Mouse (Mus musculus): ENCODE results near the gene Whrn. TPM values are rescaled to one million over a fixed set of nuclear protein-coding genes. Genes with fewer than 3 reads are reported as not detected.

Whrn gene
- total and polyA plus RNA-seq, 2 experiments from 2014 or later = 1.7 to 5.5 TPM

DNA sequence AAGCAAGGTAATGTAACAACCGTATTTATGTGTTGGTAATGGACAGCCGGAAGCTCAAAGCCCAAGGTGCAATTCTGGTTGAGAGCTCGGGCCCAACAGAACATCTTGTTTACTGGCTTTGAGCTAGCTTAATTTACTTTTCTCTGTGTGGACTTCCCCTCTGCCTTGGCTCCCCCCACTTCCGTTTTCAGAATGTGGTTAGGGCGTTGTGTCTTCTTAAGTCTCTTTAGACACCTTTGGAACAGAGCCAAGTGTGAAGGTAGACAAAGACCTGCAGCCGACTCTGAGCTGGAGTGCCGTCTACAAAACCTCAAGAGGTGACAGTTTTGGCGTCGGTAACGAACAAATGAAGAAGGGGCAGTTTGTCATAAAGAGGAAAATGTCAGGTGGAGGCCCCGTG lies 110.0 kb downstream of the Whrn start:
- Histone ChIP-seq H3K4me2 (ENCODE audit: low read depth, low read length) (peak overlapping the region; percentile 16; the same call in 1 of the 2 replicates), H3K9ac (replicated peaks; ENCODE audit: low read depth, low read length) (no peak overlapping the region), H3K9me3 (replicated peaks; ENCODE audit: control insufficient read depth, low read length) (no peaks in the 10 kb centered on the region), H3K4me1 (ENCODE audit: control insufficient read depth, insufficient read depth) (no peaks in the 10 kb centered on the region), H3K27ac (ENCODE audit: low read depth) (peak overlapping the region; percentile 40; the same call in 1 of the 2 replicates), H3K4me3 (ENCODE audit: low read depth, low read length) (peak overlapping the region; percentile 15; the same call in 1 of the 2 replicates), H3K36me3 (replicated peaks; ENCODE audit: control insufficient read depth, insufficient read depth, low read length) (peaks cover 16% of the 10 kb centered on the region; the same call in 1 of the 2 replicates), H3K27me3 (ENCODE audit: control insufficient read depth, insufficient read depth, low read length) (no peaks in the 10 kb centered on the region)
- no peak for ATAC-seq (ENCODE audit: insufficient read depth, low read depth)
- no peak for DNase-seq (ENCODE audit: low spot score)
- TF ChIP-seq EP300 (IDR thresholded peaks at IDR 0.05; ENCODE audit: low read depth) (no peak), CTCF (IDR thresholded peaks at IDR 0.05; ENCODE audit: low read depth) (no peak)
- 75% methylated on average over 11 of the region's 11 CpGs for WGBS

DNA sequence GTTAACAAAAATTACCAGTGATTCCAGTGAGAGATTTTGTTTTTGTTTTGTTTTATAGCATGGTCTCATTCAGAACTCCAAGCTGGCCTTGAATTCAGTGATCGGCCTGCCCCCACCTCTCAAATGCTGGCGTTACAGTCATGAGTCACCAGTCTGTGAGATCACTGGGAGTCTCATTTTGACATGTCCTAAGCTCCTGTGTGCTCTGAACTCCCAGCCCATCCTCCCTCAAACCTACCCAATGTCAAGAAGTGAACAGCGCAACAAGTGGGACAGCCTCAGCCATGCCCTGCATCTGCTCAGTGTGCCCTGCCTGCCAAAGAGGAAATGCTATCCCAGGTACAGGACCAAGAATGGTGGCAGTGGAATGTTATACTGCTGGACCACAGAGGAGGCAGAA lies 110.5 kb downstream of the Whrn start:
- Histone ChIP-seq H3K4me1 (ENCODE audit: control insufficient read depth, insufficient read depth) (no peaks in the 10 kb centered on the region), H3K4me2 (ENCODE audit: low read depth, low read length) (no peak overlapping the region), H3K36me3 (replicated peaks; ENCODE audit: control insufficient read depth, insufficient read depth, low read length) (peaks cover 22% of the 10 kb centered on the region; the same call in 1 of the 2 replicates), H3K9ac (replicated peaks; ENCODE audit: low read depth, low read length) (no peak overlapping the region), H3K27me3 (ENCODE audit: control insufficient read depth, insufficient read depth, low read length) (no peaks in the 10 kb centered on the region), H3K9me3 (replicated peaks; ENCODE audit: control insufficient read depth, low read length) (no peaks in the 10 kb centered on the region), H3K27ac (ENCODE audit: low read depth) (no peak overlapping the region; the same call in 1 of the 2 replicates), H3K4me3 (ENCODE audit: low read depth, low read length) (no peak overlapping the region)
- 74% methylated on average over 3 of the region's 3 CpGs for WGBS
- DNase-seq (ENCODE audit: low spot score) (no peak), ATAC-seq (ENCODE audit: insufficient read depth, low read depth) (no peak)
- TF ChIP-seq CTCF (IDR thresholded peaks at IDR 0.05; ENCODE audit: low read depth) (no peak), EP300 (IDR thresholded peaks at IDR 0.05; ENCODE audit: low read depth) (no peak)

DNA sequence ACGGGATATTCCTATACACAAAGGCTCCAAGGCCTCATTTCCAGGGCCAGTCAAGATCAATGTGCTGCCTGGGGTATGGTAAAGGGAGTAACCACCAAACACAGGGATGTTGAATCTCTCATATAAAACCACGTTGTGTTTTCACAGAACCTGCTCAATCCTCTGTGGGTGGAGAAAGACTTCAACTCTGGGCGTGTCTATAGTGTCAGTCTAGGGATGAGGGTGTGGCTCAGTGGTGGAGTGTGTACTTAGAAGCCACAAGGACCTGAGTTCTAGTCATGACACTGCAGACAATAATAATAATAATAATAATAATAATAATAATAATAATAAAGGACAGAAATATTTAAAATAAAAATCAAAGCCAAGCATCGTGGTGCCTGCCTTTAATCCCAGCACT lies 111.5 kb downstream of the Whrn start:
- H3K36me3 ChIP-seq (replicated peaks; ENCODE audit: control insufficient read depth, insufficient read depth, low read length) = peaks cover 24% of the 10 kb centered on the region
- no peak for TF ChIP-seq EP300 (IDR thresholded peaks at IDR 0.05; ENCODE audit: low read depth)
- TF ChIP-seq CTCF (IDR thresholded peaks at IDR 0.05; ENCODE audit: low read depth) = no peak
- DNase-seq (ENCODE audit: low spot score) = no peak
- 86% methylated on average over 4 of the region's 4 CpGs for WGBS
- H3K4me1 ChIP-seq (ENCODE audit: control insufficient read depth, insufficient read depth) = no peaks in the 10 kb centered on the region
- no peak overlapping the region for H3K9ac ChIP-seq (replicated peaks; ENCODE audit: low read depth, low read length)
- no peak for ATAC-seq (ENCODE audit: insufficient read depth, low read depth)
- no peak overlapping the region for H3K27ac ChIP-seq (ENCODE audit: low read depth)
- no peak overlapping the region for H3K4me3 ChIP-seq (ENCODE audit: low read depth, low read length)
- H3K9me3 ChIP-seq (replicated peaks; ENCODE audit: control insufficient read depth, low read length) = no peaks in the 10 kb centered on the region
- H3K27me3 ChIP-seq (ENCODE audit: control insufficient read depth, insufficient read depth, low read length) = no peaks in the 10 kb centered on the region
- no peak overlapping the region for H3K4me2 ChIP-seq (ENCODE audit: low read depth, low read length)

DNA sequence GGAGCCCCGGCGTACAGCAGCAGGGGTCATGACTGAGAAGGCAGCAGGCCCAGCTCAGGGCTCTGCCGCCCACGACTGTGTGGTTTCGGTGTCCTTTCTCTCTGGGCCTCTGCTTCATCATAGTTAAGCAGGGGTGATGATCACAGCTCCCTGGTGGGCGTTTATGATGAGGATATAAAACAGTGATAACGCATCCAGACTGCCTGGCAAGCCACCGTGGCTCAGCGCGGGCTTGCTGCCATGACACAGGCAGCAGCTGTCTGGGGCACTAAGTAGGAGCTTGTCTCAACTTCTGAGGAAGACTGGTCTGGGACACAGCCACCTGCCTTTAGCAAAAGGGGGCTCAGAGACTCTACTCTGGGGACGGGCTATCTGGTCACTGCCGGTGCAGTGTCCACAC lies 112.3 kb downstream of the Whrn start:
- Histone ChIP-seq H3K27me3 (ENCODE audit: control insufficient read depth, insufficient read depth, low read length) (no peaks in the 10 kb centered on the region), H3K27ac (ENCODE audit: low read depth) (no peak overlapping the region), H3K4me2 (ENCODE audit: low read depth, low read length) (no peak overlapping the region), H3K9me3 (replicated peaks; ENCODE audit: control insufficient read depth, low read length) (no peaks in the 10 kb centered on the region), H3K36me3 (replicated peaks; ENCODE audit: control insufficient read depth, insufficient read depth, low read length) (peaks cover 27% of the 10 kb centered on the region), H3K4me1 (ENCODE audit: control insufficient read depth, insufficient read depth) (no peaks in the 10 kb centered on the region), H3K9ac (replicated peaks; ENCODE audit: low read depth, low read length) (no peak overlapping the region), H3K4me3 (ENCODE audit: low read depth, low read length) (no peak overlapping the region)
- DNase-seq (ENCODE audit: low spot score) = no peak
- WGBS = 78% methylated on average over 12 of the region's 12 CpGs
- no peak for ATAC-seq (ENCODE audit: insufficient read depth, low read depth)
- no peak for TF ChIP-seq CTCF (IDR thresholded peaks at IDR 0.05; ENCODE audit: low read depth)
- no peak for TF ChIP-seq EP300 (IDR thresholded peaks at IDR 0.05; ENCODE audit: low read depth)

DNA sequence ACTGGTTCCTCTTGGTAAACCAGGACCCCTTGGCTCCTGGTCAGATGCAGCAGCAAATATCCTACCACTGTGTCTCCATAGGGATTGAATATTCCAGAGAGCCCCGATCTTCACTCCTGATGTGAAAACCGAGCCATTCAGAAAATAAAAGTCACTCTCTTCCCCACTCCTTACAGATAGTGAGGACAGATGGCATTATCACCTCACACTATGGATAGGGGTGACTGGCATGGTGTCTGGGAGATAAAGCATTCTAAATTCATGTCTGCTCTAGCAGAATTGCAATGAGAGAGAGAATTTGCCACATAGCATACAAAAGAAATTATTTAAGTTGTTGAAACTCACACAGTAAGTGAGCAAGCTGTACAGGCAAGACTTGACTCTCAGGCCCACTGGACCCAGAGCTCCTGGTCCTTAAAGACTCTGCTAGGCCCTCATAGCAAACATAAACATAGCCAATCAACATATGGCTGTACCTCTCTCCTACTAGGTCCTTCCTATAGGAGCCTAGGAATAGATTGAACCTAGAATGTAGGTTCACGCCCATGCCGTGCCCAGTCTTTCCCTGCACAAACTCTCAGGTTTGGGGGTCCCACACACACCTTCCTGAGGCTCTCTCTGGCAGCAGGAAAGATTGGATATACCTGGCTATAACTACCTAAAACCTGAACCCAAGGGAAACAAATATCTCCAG lies 113.0 kb downstream of the Whrn start:
- TF ChIP-seq EP300 (IDR thresholded peaks at IDR 0.05; ENCODE audit: low read depth) (no peak), CTCF (IDR thresholded peaks at IDR 0.05; ENCODE audit: low read depth) (no peak)
- 80% methylated on average over 4 of the region's 4 CpGs for WGBS

DNA sequence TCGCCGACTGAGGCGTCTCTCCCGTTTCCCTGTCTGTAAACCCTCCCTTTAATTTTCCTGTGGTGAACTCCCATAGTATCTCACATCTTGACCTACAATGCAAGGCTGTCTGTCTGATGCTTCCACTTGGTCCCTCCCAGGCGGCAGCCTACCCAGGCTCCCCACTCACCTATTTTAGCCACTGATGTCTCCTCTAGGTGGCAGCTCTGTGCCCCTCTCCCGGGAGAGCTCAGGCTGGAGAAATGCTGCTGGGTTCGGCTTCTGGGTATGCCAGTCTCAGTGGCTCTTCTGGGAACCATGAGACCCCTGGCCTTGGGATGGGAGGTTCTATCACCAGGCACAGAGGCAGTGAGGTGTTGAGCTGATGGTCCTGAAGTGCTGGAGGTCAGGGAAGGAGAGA lies 118.3 kb downstream of the Whrn start:
- DNase-seq (ENCODE audit: low spot score) = no peak
- no peak overlapping the region for H3K4me2 ChIP-seq (ENCODE audit: low read depth, low read length)
- H3K4me3 ChIP-seq (ENCODE audit: low read depth, low read length) = no peak overlapping the region
- no peaks in the 10 kb centered on the region for H3K9me3 ChIP-seq (replicated peaks; ENCODE audit: control insufficient read depth, low read length)
- peaks cover 29% of the 10 kb centered on the region; the same call in 1 of the 2 replicates for H3K36me3 ChIP-seq (replicated peaks; ENCODE audit: control insufficient read depth, insufficient read depth, low read length)
- H3K9ac ChIP-seq (replicated peaks; ENCODE audit: low read depth, low read length) = no peak overlapping the region
- ATAC-seq (ENCODE audit: insufficient read depth, low read depth) = no peak
- no peak overlapping the region for H3K27ac ChIP-seq (ENCODE audit: low read depth)
- 65% methylated on average over 7 of the region's 7 CpGs for WGBS
- no peak for TF ChIP-seq EP300 (IDR thresholded peaks at IDR 0.05; ENCODE audit: low read depth)
- TF ChIP-seq CTCF (IDR thresholded peaks at IDR 0.05; ENCODE audit: low read depth) = peak; percentile 31
- H3K4me1 ChIP-seq (ENCODE audit: control insufficient read depth, insufficient read depth) = no peaks in the 10 kb centered on the region
- H3K27me3 ChIP-seq (ENCODE audit: control insufficient read depth, insufficient read depth, low read length) = no peaks in the 10 kb centered on the region

More for the DNA sequence above, 113.0 kb downstream of the Whrn start:
- Histone ChIP-seq H3K9ac (replicated peaks; ENCODE audit: low read depth, low read length) (no peak overlapping the region), H3K27me3 (ENCODE audit: control insufficient read depth, insufficient read depth, low read length) (no peaks in the 10 kb centered on the region), H3K4me2 (ENCODE audit: low read depth, low read length) (no peak overlapping the region), H3K4me3 (ENCODE audit: low read depth, low read length) (no peak overlapping the region), H3K27ac (ENCODE audit: low read depth) (no peak overlapping the region), H3K36me3 (replicated peaks; ENCODE audit: control insufficient read depth, insufficient read depth, low read length) (peaks cover 27% of the 10 kb centered on the region), H3K4me1 (ENCODE audit: control insufficient read depth, insufficient read depth) (no peaks in the 10 kb centered on the region), H3K9me3 (replicated peaks; ENCODE audit: control insufficient read depth, low read length) (no peaks in the 10 kb centered on the region)
- no peak for ATAC-seq (ENCODE audit: insufficient read depth, low read depth)
- no peak for DNase-seq (ENCODE audit: low spot score)
